Mouse (Mus musculus): ENCODE results near the gene Pnpla7.

- TF ChIP-seq POLR2A (IDR thresholded peaks at IDR 0.05; ENCODE audit: low read depth, low read length), result no peak
- no peak for TF ChIP-seq CTCF (IDR thresholded peaks at IDR 0.05; ENCODE audit: extremely low read depth, insufficient read depth, insufficient read length, insufficient replicate concordance)
These were observed 19.5 kb downstream of the Pnpla7 start for GRCm38 (mm10) chr2:24995332-24995731.

Measured in spleen, adult 2 months (tissue).